Mouse (Mus musculus) limb, embryonic 10.5 days (tissue): ENCODE measurements around the gene Anxa6. TPM values are rescaled to one million over a fixed set of nuclear protein-coding genes. Genes with fewer than 3 reads are reported as not detected.
A peak's percentile ranks its signal among the peaks of the same experiment; 100 is the strongest.

ENCODE experiments used
- DNase-seq: peaks from one replicate; pipeline ENCODE4 v3.0.0-alpha.2; 2017; ENCODE audit warnings: low spot score
- H3K27ac ChIP-seq: fragments of 300-500 bp; sonication (generic); 2 replicates; pipeline ENCODE4 v1.5.1; 2016; ENCODE audit warnings: mild to moderate bottlenecking
- H3K27me3 ChIP-seq: fragments of 300-500 bp; sonication (generic); 2 replicates; pipeline ENCODE4 v1.6.1; 2016; ENCODE audit warnings: low read depth, mild to moderate bottlenecking; ENCODE audit not compliant: poor library complexity, severe bottlenecking
- H3K36me3 ChIP-seq: fragments of 300-500 bp; sonication (generic); 2 replicates; pipeline ENCODE4 v1.6.1; 2016; ENCODE audit warnings: mild to moderate bottlenecking, moderate library complexity
- H3K4me1 ChIP-seq: fragments of 300-500 bp; sonication (generic); 2 replicates; pipeline ENCODE4 v1.6.1; 2016
- H3K4me3 ChIP-seq: fragments of 300-500 bp; sonication (generic); 2 replicates; pipeline ENCODE4 v1.5.1; 2016; ENCODE audit warnings: mild to moderate bottlenecking, moderate library complexity
- H3K9me3 ChIP-seq: fragments of 300-500 bp; sonication (generic); replicated peaks from 2 replicates; pipeline ENCODE4 v1.6.1; 2016; ENCODE audit warnings: mild to moderate bottlenecking
- WGBS: fragments of 180-500 bp; shearing (Covaris S2); methylation state at CpG from one replicate; pipeline ENCODE4 v1.1.7; 2016; 5-methylcytosine and 5-hydroxymethylcytosine counted together
- polyA plus RNA-seq: library from polyadenylated mRNA; unstranded; fragments of >200 nt; fragmentation: Nextera tagmentation; extraction: Ambion mirVana; gene quantifications from 2 replicates; pipeline ENCODE4 v1.2.1, GENCODE M21; 2016

Anxa6 gene
- polyA plus RNA-seq, 1 experiment from 2014 or later = 69.1 TPM

DNA sequence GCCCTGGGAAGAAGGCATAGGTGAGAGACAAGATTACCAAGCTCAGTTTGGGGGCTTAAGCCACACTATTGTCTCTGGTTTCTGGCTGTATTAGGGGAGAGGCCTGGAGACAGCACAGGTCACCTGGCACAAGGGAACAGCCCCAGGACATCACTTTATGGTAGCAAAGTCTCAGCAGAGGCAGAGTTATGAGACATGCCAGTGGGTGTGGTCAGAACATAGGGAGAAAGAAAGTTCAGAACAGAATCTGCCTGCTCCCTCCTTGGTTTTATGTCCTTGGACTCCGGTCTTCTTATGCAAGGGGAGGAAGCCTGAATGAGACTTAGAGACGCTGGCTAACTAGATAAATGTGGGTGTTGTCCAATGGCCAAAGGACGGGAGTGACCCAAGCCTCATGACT, 88.5 kb downstream of the Anxa6 start:
- Histone ChIP-seq H3K4me1 (no peaks in the 10 kb centered on the region), H3K27me3 (no peaks in the 10 kb centered on the region), H3K36me3 (no peaks in the 10 kb centered on the region), H3K27ac (no peak overlapping the region), H3K4me3 (no peak overlapping the region), H3K9me3 (no peaks in the 10 kb centered on the region)
- no peak for DNase-seq
- 85% methylated on average over 3 of the region's 3 CpGs for WGBS

DNA sequence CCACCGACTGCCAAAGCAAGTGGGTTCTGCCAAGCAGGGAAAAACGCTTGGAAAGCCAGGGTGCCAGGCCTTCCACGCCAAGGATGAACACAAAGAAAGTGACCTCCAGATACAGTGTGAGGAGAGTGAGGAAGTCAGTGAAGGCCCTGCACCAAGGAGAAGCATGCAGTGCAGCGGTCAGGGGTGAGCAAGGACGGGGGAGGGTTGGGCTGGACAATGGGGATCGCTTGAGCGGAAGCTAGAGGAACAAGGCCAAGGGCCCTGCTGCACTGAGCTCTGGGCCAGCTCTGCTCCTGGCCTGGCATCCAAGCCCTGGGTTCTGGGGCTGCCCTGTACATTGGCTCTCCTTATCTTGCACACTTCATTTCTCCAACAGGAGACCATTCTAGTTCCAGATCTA, 93.2 kb downstream of the Anxa6 start:
- DNase-seq = no peak
- Histone ChIP-seq H3K4me3 (no peak overlapping the region), H3K9me3 (no peaks in the 10 kb centered on the region), H3K36me3 (peaks cover 14% of the 10 kb centered on the region), H3K4me1 (no peaks in the 10 kb centered on the region), H3K27me3 (no peaks in the 10 kb centered on the region), H3K27ac (no peak overlapping the region)
- 88% methylated on average over 7 of the region's 7 CpGs for WGBS

DNA sequence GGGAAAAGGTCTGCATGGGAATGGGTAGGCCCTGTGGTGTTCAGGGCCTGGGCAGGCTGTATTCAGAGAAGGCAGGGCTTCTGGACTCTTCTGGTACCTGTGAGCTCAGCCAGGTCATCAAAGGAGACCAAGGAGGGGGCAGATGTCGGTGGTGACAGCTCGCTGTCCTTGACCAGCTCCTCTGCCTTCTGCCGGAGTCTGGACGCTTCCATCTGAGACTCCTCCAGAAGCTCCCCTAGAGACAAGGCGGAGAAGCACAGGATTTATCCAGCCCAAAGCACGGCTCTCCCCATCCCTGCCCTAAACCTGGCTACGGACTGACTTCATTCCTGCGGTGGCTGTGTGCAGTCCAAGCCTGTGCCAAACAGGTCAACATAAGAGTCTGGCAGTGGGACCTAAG, 93.7 kb downstream of the Anxa6 start:
- Histone ChIP-seq H3K9me3 (no peaks in the 10 kb centered on the region), H3K4me1 (no peaks in the 10 kb centered on the region), H3K4me3 (no peak overlapping the region), H3K27me3 (no peaks in the 10 kb centered on the region), H3K27ac (no peak overlapping the region), H3K36me3 (peaks cover 14% of the 10 kb centered on the region)
- no peak for DNase-seq
- 89% methylated on average over 8 of the region's 8 CpGs for WGBS

DNA sequence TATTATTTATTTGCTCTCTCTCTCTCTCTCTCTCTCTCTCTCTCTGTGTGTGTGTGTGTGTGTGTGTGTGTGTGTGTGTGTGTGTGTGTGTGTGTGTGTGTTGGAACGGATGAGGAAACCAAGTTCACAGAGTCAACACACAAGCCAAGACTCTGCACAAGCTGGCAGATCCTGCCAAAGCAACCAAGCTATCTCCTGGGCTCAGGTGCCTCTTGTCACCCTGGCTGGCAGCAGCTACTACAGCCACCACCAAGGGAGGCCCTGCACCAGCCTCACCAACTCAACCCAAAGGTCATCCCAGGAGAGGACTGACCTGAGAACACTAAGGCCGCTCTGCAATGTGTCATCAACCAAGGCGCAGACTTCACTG, 96.5 kb downstream of the Anxa6 start:
- DNase-seq = no peak
- no peaks in the 10 kb centered on the region for H3K27me3 ChIP-seq
- no peak overlapping the region for H3K4me3 ChIP-seq
- H3K4me1 ChIP-seq = no peaks in the 10 kb centered on the region
- no peak overlapping the region for H3K27ac ChIP-seq
- WGBS = 94% methylated on average over 3 of the region's 3 CpGs
- H3K9me3 ChIP-seq = no peaks in the 10 kb centered on the region
- peaks cover 27% of the 10 kb centered on the region for H3K36me3 ChIP-seq

DNA sequence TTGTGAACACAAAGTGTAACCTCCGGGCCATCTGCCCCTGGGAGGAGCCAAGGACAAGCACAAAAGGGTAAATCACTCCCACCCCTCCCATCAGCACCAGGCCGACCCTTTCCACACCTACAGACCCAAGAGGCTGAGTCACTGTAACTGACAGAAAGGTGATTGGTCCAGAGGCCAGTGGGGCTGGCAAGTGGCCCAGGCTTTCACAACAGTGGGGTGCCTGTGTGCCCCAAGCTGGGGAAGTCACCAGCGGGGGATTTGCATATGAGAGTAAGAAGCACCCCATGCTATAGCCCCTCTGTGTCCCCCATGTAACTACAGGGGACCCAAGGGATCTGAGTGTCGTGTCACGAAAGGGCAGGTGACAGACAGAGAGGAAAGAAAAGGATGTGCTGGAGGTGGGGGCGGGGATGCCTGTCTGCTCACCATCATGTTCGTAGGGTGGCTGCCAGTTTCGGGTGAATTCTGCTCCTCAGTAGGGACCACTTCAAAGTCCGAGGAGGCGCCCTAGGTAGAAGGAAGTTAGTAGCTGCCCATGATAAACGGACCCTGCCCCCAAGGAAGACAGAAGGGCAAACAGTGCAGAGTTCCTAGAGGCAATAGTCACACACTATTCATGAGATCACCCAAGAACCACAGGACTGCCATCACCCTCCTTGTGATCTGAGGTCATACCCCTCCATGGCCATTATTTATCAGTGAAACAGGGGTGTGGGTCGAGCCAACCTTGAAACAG, 97.0 kb downstream of the Anxa6 start:
- Histone ChIP-seq H3K27ac (no peak overlapping the region), H3K9me3 (no peaks in the 10 kb centered on the region), H3K4me3 (no peak overlapping the region), H3K27me3 (no peaks in the 10 kb centered on the region), H3K4me1 (no peaks in the 10 kb centered on the region), H3K36me3 (peaks cover 27% of the 10 kb centered on the region)
- DNase-seq = no peak
- 31% methylated on average over 12 of the region's 12 CpGs for WGBS

DNA sequence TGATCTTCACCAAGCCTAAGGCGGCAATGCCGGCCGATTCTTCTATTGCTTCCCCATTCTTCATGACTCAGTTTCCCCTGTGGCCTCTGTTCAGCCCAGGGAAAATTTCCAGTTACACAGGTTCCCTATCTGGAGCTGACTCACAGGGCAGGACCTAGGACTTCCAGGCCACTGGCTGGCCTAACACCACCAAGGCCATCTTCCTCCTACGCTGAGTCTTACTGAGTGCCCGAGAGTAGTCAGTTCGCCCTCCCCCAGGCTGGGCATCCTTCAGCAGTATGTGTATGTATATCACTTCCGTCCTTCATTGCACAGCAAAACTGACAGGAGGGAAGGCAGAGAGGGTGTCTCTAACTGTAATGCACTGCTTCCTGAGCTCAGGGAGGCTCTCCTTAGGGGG, 99.0 kb downstream of the Anxa6 start:
- Histone ChIP-seq H3K27me3 (no peaks in the 10 kb centered on the region), H3K4me3 (no peak overlapping the region), H3K4me1 (no peaks in the 10 kb centered on the region), H3K27ac (no peak overlapping the region), H3K36me3 (peaks cover 30% of the 10 kb centered on the region), H3K9me3 (no peaks in the 10 kb centered on the region)
- WGBS = 96% methylated on average over 7 of the region's 7 CpGs
- no peak for DNase-seq

DNA sequence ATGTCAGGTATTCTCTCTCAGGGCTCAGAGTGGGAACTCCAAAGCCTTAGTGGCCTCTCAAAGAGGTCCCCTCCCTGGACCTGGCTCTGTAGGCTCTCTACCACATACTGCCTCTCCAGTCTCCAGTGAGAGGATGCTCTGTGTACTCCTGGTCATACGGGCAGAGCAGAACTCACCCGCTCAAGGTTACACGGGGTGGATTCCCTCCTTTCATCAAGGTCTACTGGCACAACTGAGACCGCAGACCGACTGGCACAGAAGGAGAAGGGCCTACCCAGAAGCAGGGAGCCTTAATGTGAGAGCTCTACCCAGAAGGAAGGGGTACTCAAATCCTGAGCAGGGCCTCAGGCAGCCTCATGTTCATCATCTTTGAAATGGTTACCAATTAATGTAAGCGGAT, 100.7 kb downstream of the Anxa6 start:
- WGBS = 94% methylated on average over 6 of the region's 6 CpGs
- H3K4me3 ChIP-seq = no peak overlapping the region
- H3K27me3 ChIP-seq = no peaks in the 10 kb centered on the region
- no peak for DNase-seq
- no peak overlapping the region for H3K27ac ChIP-seq
- H3K9me3 ChIP-seq = no peaks in the 10 kb centered on the region
- peaks cover 33% of the 10 kb centered on the region for H3K36me3 ChIP-seq
- H3K4me1 ChIP-seq = no peaks in the 10 kb centered on the region

DNA sequence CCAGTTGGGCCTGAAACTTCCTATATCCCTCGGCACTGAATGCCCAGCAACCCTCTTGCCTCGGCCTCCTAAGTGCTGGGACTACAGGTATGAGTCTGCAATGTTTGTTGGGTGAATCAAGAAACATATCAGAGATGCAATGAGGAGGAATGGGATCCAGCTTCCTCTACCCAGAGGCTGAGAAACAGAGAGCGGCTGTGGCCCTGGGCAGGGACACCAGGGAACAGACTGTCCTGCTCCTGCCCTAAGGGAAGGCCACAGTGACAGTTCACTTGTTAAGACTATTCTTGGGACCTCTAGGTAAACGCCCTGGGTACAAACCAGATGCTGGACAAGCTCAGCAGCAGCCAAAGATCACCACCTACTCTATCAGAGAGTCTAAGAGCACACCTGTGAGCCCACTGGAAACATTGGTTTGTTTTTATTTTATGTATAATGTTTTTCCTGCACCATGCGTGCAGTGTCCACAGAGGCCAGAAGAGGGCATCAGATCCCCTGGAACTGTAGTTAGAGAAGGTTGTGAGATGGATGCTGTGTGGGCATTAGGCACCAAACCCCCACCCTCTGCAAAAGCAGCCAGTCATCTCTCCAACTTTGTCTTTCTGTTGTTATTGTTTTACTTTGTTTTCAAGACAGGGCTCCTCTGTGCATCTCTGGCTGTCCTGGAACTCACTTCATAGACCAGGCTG, 101.7 kb downstream of the Anxa6 start:
- no peak overlapping the region for H3K27ac ChIP-seq
- H3K4me3 ChIP-seq = no peak overlapping the region
- 63% methylated on average over 5 of the region's 5 CpGs for WGBS
- H3K4me1 ChIP-seq = no peaks in the 10 kb centered on the region
- no peaks in the 10 kb centered on the region for H3K27me3 ChIP-seq
- peak; percentile 50 for DNase-seq
- peaks cover 34% of the 10 kb centered on the region for H3K36me3 ChIP-seq
- no peaks in the 10 kb centered on the region for H3K9me3 ChIP-seq

DNA sequence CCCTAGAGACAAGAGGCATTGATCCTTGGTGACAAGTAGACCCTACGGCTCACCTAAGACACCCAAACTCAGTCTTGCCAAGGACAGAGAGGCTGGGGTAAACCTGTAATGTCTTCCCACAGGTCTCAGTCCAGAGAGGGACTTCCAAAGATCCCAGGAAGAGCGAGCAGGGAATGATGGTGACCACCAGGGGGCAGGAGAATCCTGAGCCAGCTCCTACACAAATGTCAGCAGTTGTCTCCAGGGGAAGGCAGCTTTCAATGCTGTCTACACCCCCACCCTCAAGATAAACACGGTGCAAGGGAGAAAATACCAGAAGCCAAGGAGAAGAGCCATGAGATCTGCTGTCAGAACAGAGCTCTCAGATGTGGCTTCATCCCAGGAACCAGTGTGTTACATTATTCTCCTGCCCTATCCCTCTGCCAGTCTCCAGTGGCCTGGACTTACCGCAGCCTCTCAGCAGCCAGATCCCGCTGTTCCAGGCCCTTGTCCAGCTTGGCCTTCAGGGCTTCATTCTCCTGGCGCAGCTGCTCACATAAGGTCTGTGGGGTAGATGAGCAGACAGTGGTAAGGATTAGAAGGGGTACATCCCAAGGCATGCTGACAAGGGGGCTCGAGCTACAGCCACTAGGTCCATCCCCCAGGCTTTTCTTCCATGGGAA, 102.8 kb downstream of the Anxa6 start:
- Histone ChIP-seq H3K27ac (no peak overlapping the region), H3K4me1 (no peaks in the 10 kb centered on the region), H3K4me3 (no peak overlapping the region), H3K27me3 (no peaks in the 10 kb centered on the region), H3K9me3 (no peaks in the 10 kb centered on the region), H3K36me3 (peaks cover 43% of the 10 kb centered on the region)
- peak; percentile 60 for DNase-seq
- 77% methylated on average over 7 of the region's 7 CpGs for WGBS

DNA sequence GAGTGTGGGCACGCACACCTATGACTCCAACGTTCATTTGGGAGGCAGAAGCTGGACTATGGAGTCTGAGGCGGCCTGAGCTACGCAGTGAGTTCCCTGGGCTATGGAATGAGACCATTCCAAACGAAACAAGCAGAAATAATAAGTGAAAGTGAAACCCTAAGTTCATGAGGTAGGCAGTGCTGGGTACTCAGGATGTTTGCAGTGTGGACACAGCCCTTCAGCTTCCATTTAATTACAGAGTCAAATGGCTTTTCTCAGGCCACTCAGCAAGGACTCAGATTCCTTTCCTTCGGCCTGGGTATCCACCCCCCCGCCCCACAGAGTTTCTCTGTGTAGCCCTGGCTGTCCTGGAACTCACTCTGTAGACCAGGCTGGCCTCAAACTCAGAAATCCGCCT, 103.5 kb downstream of the Anxa6 start:
- Histone ChIP-seq H3K27me3 (no peaks in the 10 kb centered on the region), H3K27ac (no peak overlapping the region), H3K4me1 (no peaks in the 10 kb centered on the region), H3K9me3 (no peaks in the 10 kb centered on the region), H3K36me3 (peaks cover 47% of the 10 kb centered on the region), H3K4me3 (no peak overlapping the region)
- no peak for DNase-seq
- 93% methylated on average over 8 of the region's 8 CpGs for WGBS

DNA sequence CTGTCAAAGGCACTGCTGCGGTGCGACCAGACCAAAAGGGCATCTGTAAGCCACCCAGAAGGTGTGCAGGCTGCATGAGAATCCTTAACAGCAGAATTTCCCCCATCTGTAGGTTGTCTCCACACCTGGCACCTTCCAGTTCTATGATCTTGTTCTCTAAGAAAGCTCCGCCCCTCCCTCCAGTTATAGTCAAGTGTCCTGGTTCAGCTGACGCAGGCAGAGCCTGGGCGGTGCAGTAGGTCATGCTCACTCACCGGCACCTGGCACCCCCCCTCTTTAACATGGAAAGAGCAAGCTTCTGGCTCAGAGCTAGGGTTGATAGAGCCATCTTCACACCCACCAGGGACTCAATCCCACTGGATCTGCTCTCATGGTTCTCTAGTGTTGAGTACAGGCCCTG, 104.0 kb downstream of the Anxa6 start:
- H3K27ac ChIP-seq = no peak overlapping the region
- H3K4me3 ChIP-seq = no peak overlapping the region
- no peak for DNase-seq
- no peaks in the 10 kb centered on the region for H3K4me1 ChIP-seq
- no peaks in the 10 kb centered on the region for H3K9me3 ChIP-seq
- 97% methylated on average over 6 of the region's 6 CpGs for WGBS
- H3K27me3 ChIP-seq = no peaks in the 10 kb centered on the region
- H3K36me3 ChIP-seq = peaks cover 50% of the 10 kb centered on the region
